Mouse (Mus musculus): ENCODE data around the gene Hibch. TPM values are rescaled to one million over a fixed set of nuclear protein-coding genes. Genes with fewer than 3 reads are reported as not detected.
A peak's percentile ranks its signal among the peaks of the same experiment; 100 is the strongest.
"Not testable (repeated sequence)": the region's sequence is repeated elsewhere in the genome, so short reads cannot be mapped to it uniquely, and the experiment has no call there.

Gene Hibch
- 10 to 100 TPM; 35.9 to 37.8 TPM for total RNA-seq (2021)
- long read RNA-seq, experiment 1, transcript Hibch-201 (14 exons, 1,830 nt): major isoform, 37 of 44 reads
- long read RNA-seq, experiment 1, partial matches to known transcripts: 4 of 44 reads
- long read RNA-seq, experiment 1, other reads (novel, unspliced or antisense): 3 of 44 reads
- long read RNA-seq, experiment 2, transcript Hibch-201 (14 exons, 1,830 nt): major isoform, 34 of 41 reads
- long read RNA-seq, experiment 2, partial matches to known transcripts: 3 of 41 reads
- long read RNA-seq, experiment 2, other reads (novel, unspliced or antisense): 4 of 41 reads

- DNase-seq: peak; percentile 100
Observed at GRCm38 (mm10) chr1:52844782-52845665, at the start of gene Hibch. TSS of gene Hibch (plus strand) at chr1:52844929.

GRCm38 (mm10) chr1:52795927-52796326, 48.8 kb upstream of the Hibch start:
- DNase-seq: no peak

GRCm38 (mm10) chr1:52799056-52799726, 45.5 kb upstream of the Hibch start:
- DNase-seq: peak; percentile 19

- no peak for DNase-seq
Observed at GRCm38 (mm10) chr1:52799772-52800171, 45.0 kb upstream of the Hibch start.

- DNase-seq: no peak
Observed at GRCm38 (mm10) chr1:52800340-52800740, 44.4 kb upstream of the Hibch start.

- DNase-seq: no peak
Observed at GRCm38 (mm10) chr1:52801651-52802050, 43.1 kb upstream of the Hibch start.

GRCm38 (mm10) chr1:52802406-52802975, 42.2 kb upstream of the Hibch start:
- no peak for DNase-seq

- DNase-seq: no peak
Observed at GRCm38 (mm10) chr1:52805041-52805440, 39.7 kb upstream of the Hibch start.

GRCm38 (mm10) chr1:52808456-52808855, 36.3 kb upstream of the Hibch start:
- DNase-seq: no peak

- peak; percentile 18 for DNase-seq
Observed at GRCm38 (mm10) chr1:52816232-52816891, 28.4 kb upstream of the Hibch start.

GRCm38 (mm10) chr1:52816910-52817812, 27.6 kb upstream of the Hibch start, which contains the start of gene Inpp1:
TSS of gene Inpp1 (minus strand) at chr1:52817688.
- peak; percentile 84 for DNase-seq

GRCm38 (mm10) chr1:52817813-52818147, 26.9 kb upstream of the Hibch start:
- no peak for DNase-seq

GRCm38 (mm10) chr1:52839099-52839498, 5.6 kb upstream of the Hibch start:
- no peak for DNase-seq

GRCm38 (mm10) chr1:52844354-52844753, 375 bp upstream of the Hibch start:
- DNase-seq: no peak

GRCm38 (mm10) chr1:52846556-52846955, 1.8 kb downstream of the Hibch start:
- no peak for DNase-seq

- no peak for DNase-seq
Observed at GRCm38 (mm10) chr1:52849422-52849821, 4.7 kb downstream of the Hibch start.

GRCm38 (mm10) chr1:52854029-52854428, 9.3 kb downstream of the Hibch start:
- not testable (repeated sequence) for DNase-seq

- no peak for DNase-seq
Observed at GRCm38 (mm10) chr1:52855904-52856601, 11.3 kb downstream of the Hibch start.

- no peak for DNase-seq
Observed at GRCm38 (mm10) chr1:52864220-52864619, 19.5 kb downstream of the Hibch start.

GRCm38 (mm10) chr1:52866007-52866406, 21.3 kb downstream of the Hibch start:
- DNase-seq: no peak

Data from gastrocnemius, postnatal 25 days (tissue).